Mouse (Mus musculus) gastrocnemius, postnatal 36 days (tissue): Measurements from ENCODE around the gene Rabl2. TPM values are rescaled to one million over a fixed set of nuclear protein-coding genes. Genes with fewer than 3 reads are reported as not detected.

Experiments
- DNase-seq, 2 experiments: peaks; one replicate each; pipeline ENCODE4 v3.0.0; 2022
- intact Hi-C: fragments of 180-260 bp; cut with DNase I; formaldehyde crosslinking; loops from one replicate; pipeline ENCODE4 v1.15.1; 2025
- total RNA-seq, 2 experiments: library from RNA; stranded (reverse); gene quantifications; 2 replicates each; pipeline ENCODE4 v1.2.3; 2021

Gene Rabl2
- total RNA-seq, 2 experiments from 2014 or later, result 1.8 to 3.1 TPM

- intact Hi-C loops, result no loop called here
These were observed 36.1 kb downstream of the Rabl2 start for GRCm38 (mm10) chr15:89555591-89555990.

GRCm38 (mm10) chr15:89551733-89552132, 40.0 kb downstream of the Rabl2 start:
- no peak for DNase-seq
- intact Hi-C loops, result no loop called here

More at GRCm38 (mm10) chr15:89555591-89555990, 36.1 kb downstream of the Rabl2 start:
- DNase-seq, result no peak

GRCm38 (mm10) chr15:89550506-89550905, 41.2 kb downstream of the Rabl2 start:
- no peak for DNase-seq
- intact Hi-C loops, result no loop called here

GRCm38 (mm10) chr15:89548837-89549236, 42.9 kb downstream of the Rabl2 start:
- intact Hi-C loops, result no loop called here
- DNase-seq, result no peak

GRCm38 (mm10) chr15:89547824-89548601, 43.7 kb downstream of the Rabl2 start:
- no peak for DNase-seq

GRCm38 (mm10) chr15:89547321-89547720, 44.4 kb downstream of the Rabl2 start:
- intact Hi-C loops, result no loop called here
- no peak for DNase-seq

More at GRCm38 (mm10) chr15:89547824-89548601, 43.7 kb downstream of the Rabl2 start:
- intact Hi-C loops, result no loop called here

- no peak for DNase-seq
- intact Hi-C loops, result no loop called here
These were observed 47.6 kb downstream of the Rabl2 start for GRCm38 (mm10) chr15:89544171-89544570.

GRCm38 (mm10) chr15:89533843-89534207, 57.9 kb downstream of the Rabl2 start:
- intact Hi-C loops, result loop anchor here (10.0 kb wide), 1 partner anchor 189 kb away; no protein-coding TSS in a partner anchor
- DNase-seq, result no peak

GRCm38 (mm10) chr15:89532924-89533842, 58.5 kb downstream of the Rabl2 start:
- no peak for DNase-seq
- intact Hi-C loops, result loop anchor here (10.0 kb wide), 1 partner anchor 188 kb away; no protein-coding TSS in a partner anchor

Other genes starting within 250 kb of the Rabl2 start
- gene Lmf2, start 236.3 kb downstream of the Rabl2 start, total RNA-seq, result 10 to 100 TPM; 12.0 to 12.6 TPM
- gene Ncaph2, start 236.2 kb downstream of the Rabl2 start, total RNA-seq, result 10 to 100 TPM; 36.7 to 43.0 TPM
- gene Sco2, start 218.1 kb downstream of the Rabl2 start, total RNA-seq, result 10 to 100 TPM; 12.0 to 19.1 TPM
- gene Tymp, start 214.9 kb downstream of the Rabl2 start, total RNA-seq, result under 1 TPM; 0.35 to 0.48 TPM
- gene Odf3b, start 212.6 kb downstream of the Rabl2 start, total RNA-seq, result under 1 TPM; 0.42 to 0.87 TPM
- gene Klhdc7b, start 207.0 kb downstream of the Rabl2 start, total RNA-seq, result not detected
- not detected for gene Syce3, start 181.4 kb downstream of the Rabl2 start, total RNA-seq
- gene Cpt1b, start 166.1 kb downstream of the Rabl2 start, total RNA-seq, result 100 to 1,000 TPM; 255 to 278 TPM
- under 1 TPM; 0.20 to 0.47 TPM for gene C730034F03Rik, start 162.3 kb downstream of the Rabl2 start, total RNA-seq
- 1 to 10 TPM in 1 of 2 experiments, not detected in 1; 1.5 TPM for gene Gm44502, start 162.2 kb downstream of the Rabl2 start, total RNA-seq
- gene Chkb, start 162.0 kb downstream of the Rabl2 start, total RNA-seq, result 10 to 100 TPM; 20.8 to 30.0 TPM
- under 1 TPM; 0.28 to 0.30 TPM for gene Mapk8ip2, start 138.0 kb downstream of the Rabl2 start, total RNA-seq
- 1 to 10 TPM; 3.0 to 3.8 TPM for gene Arsa, start 114.5 kb downstream of the Rabl2 start, total RNA-seq
- gene Shank3, start 92.3 kb downstream of the Rabl2 start, total RNA-seq, result 10 to 100 TPM; 14.4 to 15.5 TPM
- gene Acr, start 23.6 kb downstream of the Rabl2 start, total RNA-seq, result under 1 TPM; 0.28 to 0.30 TPM
- gene Syt10, start 249.9 kb upstream of the Rabl2 start, total RNA-seq, result not detected